Mouse (Mus musculus) A20 (cell line): Measurements from ENCODE around the gene Safb.
A peak's percentile ranks its signal among the peaks of the same experiment; 100 is the strongest.

Source experiments
- DNase-seq: peaks from one replicate; pipeline ENCODE4 v3.0.0-alpha.2; 2011; ENCODE audit warnings: low read depth, low spot score

The Safb gene

GRCm38 (mm10) chr17:56560131-56560530 is 24.5 kb upstream of the Safb start:
- no peak for DNase-seq

- no peak for DNase-seq
These were observed 22.8 kb upstream of the Safb start for GRCm38 (mm10) chr17:56561866-56562265.

GRCm38 (mm10) chr17:56566293-56566692 is 18.3 kb upstream of the Safb start:
- no peak for DNase-seq

GRCm38 (mm10) chr17:56566918-56567317 is 17.7 kb upstream of the Safb start:
- no peak for DNase-seq

GRCm38 (mm10) chr17:56567370-56567769 is 17.3 kb upstream of the Safb start:
- DNase-seq: no peak

GRCm38 (mm10) chr17:56570287-56570686 is 14.3 kb upstream of the Safb start:
- no peak for DNase-seq

GRCm38 (mm10) chr17:56572154-56572553 is 12.5 kb upstream of the Safb start:
- no peak for DNase-seq

- DNase-seq: no peak
These were observed 11.7 kb upstream of the Safb start for GRCm38 (mm10) chr17:56572939-56573338.

- DNase-seq: peak; percentile 41
These were observed 1.6 kb upstream of the Safb start for GRCm38 (mm10) chr17:56583071-56583470.

GRCm38 (mm10) chr17:56583611-56584256 is 891 bp upstream of the Safb start:
- no peak for DNase-seq

GRCm38 (mm10) chr17:56585171-56585821 is 671 bp downstream of the Safb start:
- peak; percentile 74 for DNase-seq

GRCm38 (mm10) chr17:56587773-56588172 is 3.1 kb downstream of the Safb start:
- DNase-seq: no peak

- DNase-seq: no peak
These were observed 4.3 kb downstream of the Safb start for GRCm38 (mm10) chr17:56588921-56589320.

- DNase-seq: no peak
These were observed 7.9 kb downstream of the Safb start for GRCm38 (mm10) chr17:56592553-56592952.

- DNase-seq: no peak
These were observed 9.1 kb downstream of the Safb start for GRCm38 (mm10) chr17:56593527-56594271.

GRCm38 (mm10) chr17:56603186-56604069 is 18.8 kb downstream of the Safb start:
- DNase-seq: no peak

- no peak for DNase-seq
These were observed 19.4 kb downstream of the Safb start for GRCm38 (mm10) chr17:56604070-56604380.

- no peak for DNase-seq
These were observed 19.8 kb downstream of the Safb start for GRCm38 (mm10) chr17:56604422-56604821.

- DNase-seq: no peak
These were observed 20.8 kb downstream of the Safb start for GRCm38 (mm10) chr17:56605431-56605830.

GRCm38 (mm10) chr17:56607521-56608062 is 23.0 kb downstream of the Safb start:
- no peak for DNase-seq

- DNase-seq: no peak
These were observed 24.1 kb downstream of the Safb start for GRCm38 (mm10) chr17:56608699-56609098.
